Mouse (Mus musculus) lung, postnatal 36 days (tissue): ENCODE measurements around the gene Adat2.
A peak's percentile ranks its signal among the peaks of the same experiment; 100 is the strongest.

ENCODE experiments used
- DNase-seq: peaks from one replicate; pipeline ENCODE4 v3.0.0; 2022; ENCODE audit warnings: mixed read lengths

The Adat2 gene

GRCm38 (mm10) chr10:13552646-13553497, at the start of gene Adat2, which contains the start of gene Pex3:
Adat2 (plus strand) TSS chr10:13552894.
Pex3 (minus strand) TSS chr10:13553142.
- peak; percentile 92 for DNase-seq

- peak; percentile 33 for DNase-seq
These were observed 30.8 kb upstream of the Adat2 start for GRCm38 (mm10) chr10:13521857-13522256.

GRCm38 (mm10) chr10:13528155-13528554, 24.5 kb upstream of the Adat2 start:
- DNase-seq: no peak

- DNase-seq: no peak
These were observed 17.9 kb upstream of the Adat2 start for GRCm38 (mm10) chr10:13534751-13535150.

GRCm38 (mm10) chr10:13536706-13537105, 16.0 kb upstream of the Adat2 start:
- DNase-seq: peak; percentile 18

GRCm38 (mm10) chr10:13539769-13540333, 12.8 kb upstream of the Adat2 start:
- DNase-seq: no peak

- peak; percentile 27 for DNase-seq
These were observed 11.0 kb upstream of the Adat2 start for GRCm38 (mm10) chr10:13541721-13542120.

- no peak for DNase-seq
These were observed 848 bp downstream of the Adat2 start for GRCm38 (mm10) chr10:13553498-13553985.

GRCm38 (mm10) chr10:13554316-13554715, 1.6 kb downstream of the Adat2 start:
- no peak for DNase-seq

GRCm38 (mm10) chr10:13560014-13560674, 7.5 kb downstream of the Adat2 start:
- no peak for DNase-seq

- DNase-seq: peak; percentile 60
These were observed 11.8 kb downstream of the Adat2 start for GRCm38 (mm10) chr10:13564364-13565079.

- DNase-seq: no peak
These were observed 12.4 kb downstream of the Adat2 start for GRCm38 (mm10) chr10:13565080-13565448.

GRCm38 (mm10) chr10:13566393-13566792, 13.7 kb downstream of the Adat2 start:
- no peak for DNase-seq

GRCm38 (mm10) chr10:13569818-13570217, 17.1 kb downstream of the Adat2 start:
- no peak for DNase-seq

GRCm38 (mm10) chr10:13570697-13571538, 18.2 kb downstream of the Adat2 start:
- DNase-seq: no peak

GRCm38 (mm10) chr10:13572003-13572402, 19.3 kb downstream of the Adat2 start:
- DNase-seq: no peak

- DNase-seq: no peak
These were observed 19.7 kb downstream of the Adat2 start for GRCm38 (mm10) chr10:13572410-13572809.

- DNase-seq: no peak
These were observed 24.4 kb downstream of the Adat2 start for GRCm38 (mm10) chr10:13577123-13577522.

GRCm38 (mm10) chr10:13587914-13588313, 35.2 kb downstream of the Adat2 start:
- DNase-seq: no peak

- no peak for DNase-seq
These were observed 39.5 kb downstream of the Adat2 start for GRCm38 (mm10) chr10:13592196-13592595.

- no peak for DNase-seq
These were observed 40.8 kb downstream of the Adat2 start for GRCm38 (mm10) chr10:13593529-13593928.

GRCm38 (mm10) chr10:13596073-13596472, 43.4 kb downstream of the Adat2 start:
- peak; percentile 3 for DNase-seq
